Mouse (Mus musculus) erythroblast, embryonic 14.5 days (primary cell): ENCODE results near the gene Amn1. TPM values are rescaled to one million over a fixed set of nuclear protein-coding genes. Genes with fewer than 3 reads are reported as not detected.
"Not testable (repeated sequence)": the region's sequence is repeated elsewhere in the genome, so short reads cannot be mapped to it uniquely, and the experiment has no call there.

Experiments
- H3K27me3 ChIP-seq: 2 replicates; pipeline ENCODE4 v1.6.1; 2012; ENCODE audit warnings: inconsistent platforms; ENCODE audit not compliant: control insufficient read depth
- H3K36me3 ChIP-seq: 2 replicates; pipeline ENCODE4 v1.6.1; 2012; ENCODE audit warnings: mild to moderate bottlenecking, inconsistent platforms; ENCODE audit not compliant: control insufficient read depth
- H3K4me1 ChIP-seq: 2 replicates; pipeline ENCODE4 v1.6.1; 2012; ENCODE audit warnings: inconsistent platforms; ENCODE audit not compliant: control insufficient read depth
- H3K4me3 ChIP-seq: replicated peaks from 2 replicates; pipeline ENCODE3; 2012; ENCODE audit warnings: moderate library complexity, mild to moderate bottlenecking, inconsistent platforms
- H3K9me3 ChIP-seq: 2 replicates; pipeline ENCODE4 v1.6.1; 2012; ENCODE audit warnings: low read length, inconsistent platforms, mixed read lengths; ENCODE audit not compliant: control insufficient read depth
- GATA1 ChIP-seq: IDR thresholded peaks from 2 replicates; pipeline ENCODE4 v1.6.1; 2012; ENCODE audit warnings: low read length, inconsistent platforms, mixed read lengths
- TAL1 ChIP-seq: IDR thresholded peaks from 3 replicates; pipeline ENCODE4 v1.6.1; 2012; ENCODE audit warnings: low read length, inconsistent platforms, mixed read lengths
- polyA plus RNA-seq: library from polyadenylated mRNA; stranded (reverse); fragments of >175 nt; gene quantifications from 2 replicates; pipeline ENCODE4 v1.2.3, GENCODE M21; 2012

Gene Amn1
- polyA plus RNA-seq, 1 experiment, result 0.22 TPM

GRCm38 (mm10) chr6:149167672-149168071, 20.8 kb downstream of the Amn1 start:
- Histone ChIP-seq H3K4me3 (no peak overlapping the region), H3K36me3 (peaks cover 3% of the 10 kb centered on the region; the same call in 1 of the 2 replicates), H3K27me3 (no peaks in the 10 kb centered on the region), H3K4me1 (no peaks in the 10 kb centered on the region), H3K9me3 (no peaks in the 10 kb centered on the region)
- no peak for TF ChIP-seq GATA1
- no peak for TF ChIP-seq TAL1

DNA sequence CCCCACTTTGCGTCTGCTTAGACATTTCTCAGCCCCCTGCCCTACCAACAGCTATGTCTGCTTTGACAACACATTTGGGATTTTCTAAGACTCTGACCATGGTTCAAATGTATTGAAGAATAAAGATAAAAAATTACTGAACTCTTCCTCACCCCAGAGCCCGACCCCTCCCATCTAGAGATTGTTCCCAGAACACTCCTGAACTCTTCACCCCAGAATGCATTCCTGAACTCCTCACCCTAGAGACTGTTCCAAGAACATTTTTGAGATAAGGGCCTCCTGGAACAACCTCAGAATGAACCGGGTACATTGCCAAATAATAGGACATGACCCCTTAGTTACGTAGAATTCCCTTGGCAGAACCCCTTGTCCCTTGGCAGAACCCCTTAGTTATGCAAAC, 21.5 kb downstream of the Amn1 start:
- H3K4me3 ChIP-seq, H3K36me3 ChIP-seq, H3K27me3 ChIP-seq, H3K9me3 ChIP-seq, H3K4me1 ChIP-seq: not testable (repeated sequence)

- H3K36me3 ChIP-seq, result peaks cover 8% of the 10 kb centered on the region
- no peaks in the 10 kb centered on the region for H3K9me3 ChIP-seq
- no peaks in the 10 kb centered on the region for H3K27me3 ChIP-seq
- no peak overlapping the region for H3K4me3 ChIP-seq
- peaks cover 17% of the 10 kb centered on the region for H3K4me1 ChIP-seq
- no peak for TF ChIP-seq GATA1
- no peak for TF ChIP-seq TAL1
These were observed 33.3 kb downstream of the Amn1 start for GRCm38 (mm10) chr6:149155031-149155841.

DNA sequence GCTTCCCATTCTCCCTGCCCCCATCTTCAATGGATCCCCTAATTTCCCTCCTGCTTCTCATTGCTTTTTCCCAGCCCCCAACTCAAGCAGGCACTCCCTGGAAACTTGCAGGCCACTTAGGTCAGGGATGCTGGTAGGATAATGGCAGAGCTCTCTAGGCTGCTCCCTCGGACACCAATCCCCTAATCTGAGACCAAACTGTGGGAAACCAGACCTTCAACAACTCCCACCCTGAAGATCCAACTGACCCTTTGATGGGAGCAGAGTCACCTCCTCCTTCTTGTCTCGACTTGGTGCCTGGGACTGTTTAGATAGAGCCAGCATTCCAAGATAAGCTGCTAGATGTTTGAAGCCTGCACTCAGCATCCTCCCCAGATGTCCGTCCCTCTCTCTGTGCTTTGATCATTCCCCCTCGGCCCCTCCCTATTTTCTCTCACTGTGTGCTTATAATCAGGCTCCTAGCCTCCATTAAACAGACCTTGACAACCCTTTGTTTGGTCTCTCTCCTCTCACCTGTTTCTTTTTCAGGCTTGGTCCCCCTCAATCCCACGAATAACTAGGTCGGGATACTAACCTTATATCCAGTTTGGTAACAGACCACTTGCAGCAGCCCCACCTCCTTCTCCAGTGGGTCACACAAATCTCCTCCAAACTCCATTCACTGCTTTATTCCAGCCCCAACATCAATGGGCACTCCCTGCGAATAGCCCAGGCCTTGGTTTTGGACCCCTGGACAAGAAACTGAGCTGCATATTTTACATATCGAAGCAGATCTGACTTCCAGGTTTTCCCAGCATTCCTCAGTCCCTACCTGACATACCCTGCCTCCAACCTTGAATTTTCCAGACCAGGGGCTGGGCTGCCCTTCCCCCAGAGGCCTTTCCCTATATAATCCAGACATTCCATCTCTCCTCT, 34.1 kb downstream of the Amn1 start:
- Histone ChIP-seq H3K4me3 (no peak overlapping the region), H3K27me3 (no peaks in the 10 kb centered on the region), H3K9me3 (no peaks in the 10 kb centered on the region), H3K36me3 (peaks cover 8% of the 10 kb centered on the region), H3K4me1 (peaks cover 17% of the 10 kb centered on the region)
- TF ChIP-seq GATA1 (no peak), TAL1 (no peak)

- peaks cover 8% of the 10 kb centered on the region for H3K36me3 ChIP-seq
These were observed 34.9 kb downstream of the Amn1 start for GRCm38 (mm10) chr6:149153473-149154115.

DNA sequence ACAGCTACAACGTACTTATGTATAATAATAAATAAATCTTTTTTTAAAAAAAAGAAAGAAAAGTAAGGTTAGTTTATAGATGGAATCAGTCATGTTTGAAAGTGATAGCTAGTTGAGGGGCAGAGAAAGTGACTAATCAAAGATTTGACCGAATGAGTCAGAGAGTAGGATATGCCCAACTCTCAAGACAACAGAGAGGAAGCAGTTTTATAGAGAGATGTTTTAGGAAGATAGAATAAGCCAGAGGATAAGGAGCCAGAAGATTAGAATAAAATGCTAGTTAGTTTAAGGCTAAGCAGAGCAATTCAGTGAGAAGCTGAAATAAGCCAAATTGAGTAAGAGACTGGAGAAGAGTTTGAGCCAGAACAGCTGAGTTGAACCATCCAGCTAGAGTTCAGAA, 36.4 kb downstream of the Amn1 start:
- Histone ChIP-seq H3K4me3 (no peak overlapping the region), H3K36me3 (peaks cover 8% of the 10 kb centered on the region), H3K4me1 (peaks cover 17% of the 10 kb centered on the region), H3K9me3 (no peaks in the 10 kb centered on the region), H3K27me3 (no peaks in the 10 kb centered on the region)
- TF ChIP-seq GATA1 (no peak), TAL1 (no peak)

More at GRCm38 (mm10) chr6:149153473-149154115, 34.9 kb downstream of the Amn1 start:
- Histone ChIP-seq H3K4me3 (no peak overlapping the region), H3K4me1 (peaks cover 17% of the 10 kb centered on the region), H3K27me3 (no peaks in the 10 kb centered on the region), H3K9me3 (no peaks in the 10 kb centered on the region)
- TF ChIP-seq GATA1 (no peak), TAL1 (no peak)

GRCm38 (mm10) chr6:149148436-149149229, 39.9 kb downstream of the Amn1 start:
- no peak for TF ChIP-seq TAL1
- no peak for TF ChIP-seq GATA1
- H3K4me3 ChIP-seq, result no peak overlapping the region
- H3K27me3 ChIP-seq, result no peaks in the 10 kb centered on the region
- H3K36me3 ChIP-seq, result peaks cover 17% of the 10 kb centered on the region
- H3K4me1 ChIP-seq, result no peaks in the 10 kb centered on the region; the same call in 1 of the 2 replicates
- H3K9me3 ChIP-seq, result no peaks in the 10 kb centered on the region

DNA sequence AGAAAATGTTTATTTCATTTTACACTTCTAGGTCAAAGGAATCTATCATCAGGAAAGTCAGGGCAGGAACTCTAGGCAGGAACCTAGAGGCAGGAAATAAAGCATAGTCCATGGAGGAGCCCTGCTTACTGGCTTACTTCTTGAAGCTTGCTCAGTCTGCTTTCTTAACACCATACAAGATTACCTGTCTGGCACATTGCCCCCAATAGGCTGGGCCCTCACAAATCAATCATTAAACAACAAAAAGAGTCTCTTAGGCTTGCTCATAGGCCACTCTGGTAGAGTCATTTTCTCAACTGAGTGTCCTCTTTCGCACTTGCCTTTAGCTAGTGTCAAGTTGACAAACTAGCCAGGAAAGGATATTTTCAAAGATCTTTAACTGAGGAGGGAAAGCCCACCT, 43.4 kb downstream of the Amn1 start:
- Histone ChIP-seq H3K36me3 (peaks cover 15% of the 10 kb centered on the region), H3K27me3 (no peaks in the 10 kb centered on the region), H3K4me1 (peaks cover 26% of the 10 kb centered on the region), H3K4me3 (no peak overlapping the region), H3K9me3 (no peaks in the 10 kb centered on the region)
- no peak for TF ChIP-seq GATA1
- no peak for TF ChIP-seq TAL1
